Mouse (Mus musculus) gastrocnemius, adult 18-20 months (tissue): ENCODE data around the gene Nav1. TPM values are rescaled to one million over a fixed set of nuclear protein-coding genes. Genes with fewer than 3 reads are reported as not detected.

Experiments
- DNase-seq: peaks from one replicate; pipeline ENCODE4 v3.0.0; 2021; ENCODE audit warnings: low spot score
- total RNA-seq, 2 experiments: library from RNA; stranded (reverse); gene quantifications; 2 replicates each; pipeline ENCODE4 v1.2.3; 2021

Gene Nav1
- total RNA-seq, 2 experiments from 2014 or later = 8.4 to 11.4 TPM

GRCm38 (mm10) chr1:135451419-135451818 lies 155.7 kb downstream of the Nav1 start:
- DNase-seq = no peak

DNA sequence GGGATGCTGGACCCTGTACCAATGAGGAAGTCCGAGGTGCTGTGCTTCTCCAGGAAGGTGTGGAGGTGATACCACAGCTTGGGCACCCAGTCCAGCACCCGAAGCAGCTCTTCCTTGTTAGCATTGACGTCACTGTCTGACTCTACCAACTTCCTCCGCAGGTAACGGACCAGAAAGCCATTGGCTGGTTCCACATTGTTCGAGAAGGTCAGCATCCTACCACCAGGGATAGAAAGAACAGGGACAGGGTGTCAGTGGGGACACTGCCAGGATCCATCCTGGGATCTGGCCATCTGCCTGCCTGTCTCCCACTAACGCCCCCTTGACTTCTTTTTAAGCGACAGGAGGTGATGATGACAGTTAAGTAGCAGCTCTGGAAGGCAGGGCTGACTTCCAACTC lies 157.2 kb downstream of the Nav1 start:
- no peak for DNase-seq

GRCm38 (mm10) chr1:135448940-135449339 lies 158.2 kb downstream of the Nav1 start:
- no peak for DNase-seq

DNA sequence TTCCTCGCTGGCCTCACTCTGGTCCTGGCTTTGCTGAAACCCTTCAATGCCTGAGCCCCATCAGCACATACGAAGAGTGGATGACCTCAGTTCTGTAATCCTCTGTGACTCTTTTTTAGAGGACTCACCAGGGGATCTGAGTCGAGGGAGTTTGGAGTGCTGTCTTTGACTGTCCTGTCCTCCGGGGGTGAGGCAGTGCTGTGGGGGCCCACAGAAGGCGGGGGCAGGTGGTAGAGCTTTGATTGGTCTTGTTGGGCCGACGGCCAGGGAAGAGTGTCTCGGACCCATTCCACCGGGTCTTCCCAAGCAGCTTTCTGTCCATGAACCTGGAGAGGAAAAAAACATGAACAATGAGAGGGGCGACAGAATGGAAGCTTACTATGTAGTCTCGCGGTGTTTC lies 163.6 kb downstream of the Nav1 start:
- no peak for DNase-seq

- no peak for DNase-seq
These were observed 165.2 kb downstream of the Nav1 start for GRCm38 (mm10) chr1:135441861-135442260.

DNA sequence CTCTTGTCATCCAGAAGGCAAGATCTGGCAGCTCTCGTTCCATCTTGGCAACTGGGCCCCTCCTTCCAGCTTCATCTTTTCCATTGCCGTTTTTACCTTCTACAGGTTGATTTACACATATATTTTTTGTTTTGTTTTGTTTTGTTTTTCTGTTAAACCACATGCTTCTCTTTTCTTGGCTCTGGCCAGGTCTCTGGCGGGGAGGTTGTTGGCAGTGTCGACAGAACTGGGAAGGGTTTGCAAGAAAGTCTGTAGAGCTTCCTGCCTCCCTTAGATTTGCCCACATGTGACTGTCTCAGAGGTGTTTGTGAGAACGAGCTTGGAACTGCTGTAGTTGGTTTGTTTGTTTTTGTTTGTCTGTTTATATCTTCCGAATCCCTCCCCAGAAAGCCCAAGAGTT lies 166.1 kb downstream of the Nav1 start:
- no peak for DNase-seq

GRCm38 (mm10) chr1:135438801-135439200 lies 168.3 kb downstream of the Nav1 start:
- no peak for DNase-seq

DNA sequence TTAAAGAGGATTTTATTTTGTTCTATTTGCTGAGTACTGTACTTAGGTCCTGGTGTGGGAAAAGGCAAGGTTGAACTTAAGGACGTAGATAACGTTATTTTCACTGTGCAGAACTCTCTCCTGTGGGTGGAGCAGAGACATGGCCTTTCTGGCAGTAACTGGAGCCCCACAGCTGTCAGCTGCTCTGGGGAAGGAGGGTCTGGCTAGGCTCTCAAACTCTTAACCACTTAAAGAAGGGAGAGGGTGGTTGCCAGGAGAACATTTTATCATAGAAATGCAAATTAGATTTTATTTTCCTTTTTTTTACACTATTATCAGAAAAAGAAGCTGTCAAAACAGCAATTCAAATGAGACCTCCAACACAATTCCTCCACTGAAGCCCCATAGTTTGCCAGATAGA lies 171.3 kb downstream of the Nav1 start:
- peak; percentile 39 for DNase-seq

DNA sequence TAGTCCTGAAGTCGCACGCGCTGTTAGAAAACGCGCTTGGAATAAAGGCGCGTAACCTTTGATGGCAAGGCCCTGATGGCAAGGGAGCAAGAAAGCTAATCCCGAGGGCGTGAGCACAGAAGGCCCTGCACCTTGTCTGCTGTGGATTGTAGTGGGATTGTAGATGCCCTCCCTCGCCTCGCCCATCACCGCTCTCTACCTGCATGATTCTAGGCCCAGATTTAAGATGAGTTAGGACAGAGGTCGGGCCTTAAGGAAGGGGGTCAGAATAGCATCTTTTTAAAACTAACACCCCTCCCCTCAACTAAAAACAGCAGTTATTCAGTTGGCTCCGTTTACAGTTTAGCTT lies 176.5 kb downstream of the Nav1 start:
- DNase-seq = no peak

DNA sequence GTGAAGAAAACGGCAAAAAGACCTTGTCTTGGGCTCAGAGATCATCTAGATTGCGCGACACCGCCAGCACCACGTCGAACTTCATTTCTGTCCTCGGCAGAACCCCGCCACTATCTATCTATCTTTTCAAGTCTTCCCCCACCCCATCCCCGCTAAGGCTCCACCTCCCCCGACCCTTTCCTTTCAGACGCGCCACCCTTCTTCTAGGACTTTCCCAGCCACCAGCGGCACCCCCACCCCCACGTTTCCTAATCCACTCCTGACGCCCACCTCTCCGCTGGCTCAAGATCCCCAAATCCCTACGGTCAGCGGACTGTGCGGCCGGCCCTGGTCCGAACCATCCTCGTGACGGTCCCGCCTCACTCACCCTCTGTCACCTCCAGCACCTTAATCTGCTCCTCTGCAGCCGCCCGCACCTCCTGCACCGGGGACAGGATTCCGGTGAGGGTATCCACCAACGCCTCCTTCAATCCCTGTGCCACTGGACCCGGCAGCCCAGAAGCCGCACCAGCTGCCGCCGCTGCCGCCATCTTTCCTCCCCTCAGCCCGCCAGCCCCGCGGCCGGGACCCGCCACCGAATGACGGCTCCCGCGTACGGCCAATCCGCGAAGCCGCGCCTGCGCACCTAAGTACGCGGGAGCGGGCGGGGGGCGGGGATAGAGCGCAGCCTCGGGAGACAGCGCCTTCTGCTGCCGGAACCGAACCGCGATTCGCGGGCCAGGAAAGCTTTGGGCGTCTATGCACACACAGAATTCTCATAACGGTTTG lies 177.0 kb downstream of the Nav1 start, which contains the start of gene Ipo9:
Gene Ipo9 (minus strand): TSS at position 599 of the 768 bp plus-strand sequence.
- peak; percentile 91 for DNase-seq

GRCm38 (mm10) chr1:135427390-135427789 lies 179.7 kb downstream of the Nav1 start:
- no peak for DNase-seq

- DNase-seq = no peak
These were observed 180.4 kb downstream of the Nav1 start for GRCm38 (mm10) chr1:135426645-135427044.

GRCm38 (mm10) chr1:135422772-135423171 lies 184.3 kb downstream of the Nav1 start:
- DNase-seq = no peak

DNA sequence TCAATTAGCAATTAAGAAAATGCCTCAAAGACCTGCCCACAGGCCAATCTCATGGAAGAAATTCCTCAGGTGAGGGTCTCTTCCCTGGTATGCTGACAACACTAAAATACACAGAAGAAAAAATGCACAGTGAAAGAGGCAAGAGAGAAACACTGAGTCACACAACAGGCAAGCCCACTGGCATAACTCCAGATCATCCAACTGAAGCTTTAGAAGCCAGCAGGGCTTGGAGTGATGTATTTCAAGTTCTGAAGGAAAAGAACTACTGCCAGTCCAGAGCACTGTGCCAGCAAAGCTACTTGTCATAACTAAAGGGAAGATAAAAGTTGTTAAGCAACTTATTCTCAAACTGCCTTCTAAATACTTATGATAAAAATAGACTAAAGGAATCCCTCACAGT lies 193.1 kb downstream of the Nav1 start:
- DNase-seq = peak; percentile 20

- no peak for DNase-seq
These were observed 195.0 kb downstream of the Nav1 start for GRCm38 (mm10) chr1:135412130-135412529.

DNA sequence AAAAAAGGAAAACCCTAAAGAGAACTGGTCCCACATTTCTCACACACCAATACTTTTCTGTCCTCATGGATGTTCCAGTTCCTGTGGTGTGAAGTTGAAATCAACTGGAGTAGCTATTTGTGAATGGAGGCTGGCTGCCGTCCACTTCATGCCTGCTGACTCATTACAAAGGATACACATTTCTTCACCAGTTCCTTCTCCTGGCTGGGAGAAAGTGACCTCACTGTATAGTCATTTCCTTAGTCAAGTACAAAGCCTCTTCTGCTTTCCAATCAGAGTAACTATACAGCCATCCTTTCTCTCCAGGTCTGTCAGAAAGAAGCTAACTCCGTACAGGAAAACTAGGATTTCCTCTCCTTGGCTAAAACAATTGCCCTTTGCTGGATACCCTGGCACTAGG lies 196.1 kb downstream of the Nav1 start:
- peak; percentile 85 for DNase-seq

- no peak for DNase-seq
These were observed 198.1 kb downstream of the Nav1 start for GRCm38 (mm10) chr1:135408973-135409372.

- DNase-seq = no peak
These were observed 201.7 kb downstream of the Nav1 start for GRCm38 (mm10) chr1:135405356-135405755.

DNA sequence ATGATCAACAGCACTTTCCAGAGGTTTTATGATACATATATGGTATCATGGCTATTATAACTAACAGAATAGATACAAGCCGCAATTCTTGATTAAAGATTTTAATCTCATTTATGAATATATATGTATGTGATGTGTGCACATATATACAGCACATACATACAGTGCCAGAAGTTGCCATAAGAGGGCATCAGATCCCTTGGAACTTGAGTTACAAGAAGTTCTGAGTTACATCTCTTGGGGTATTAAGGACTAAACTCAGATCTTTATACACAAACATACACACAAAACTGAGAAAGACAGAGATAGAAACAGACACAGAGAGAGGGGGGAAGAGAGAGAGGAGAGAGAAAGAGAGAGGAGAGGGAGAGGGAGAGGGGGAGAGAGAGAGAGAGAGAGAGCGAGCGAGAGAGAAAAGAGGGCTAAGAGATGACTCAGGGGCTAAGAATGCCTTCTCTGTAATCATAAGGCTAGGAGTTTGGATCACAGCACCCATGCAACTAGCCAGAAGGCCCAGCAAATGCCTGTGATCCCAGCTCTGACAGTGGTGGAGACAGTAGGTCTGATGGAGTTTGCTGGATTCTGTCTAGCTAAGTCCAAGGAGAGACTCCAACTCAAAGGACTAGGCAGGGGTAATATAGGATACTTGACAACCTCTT lies 205.5 kb downstream of the Nav1 start:
- no peak for DNase-seq

DNA sequence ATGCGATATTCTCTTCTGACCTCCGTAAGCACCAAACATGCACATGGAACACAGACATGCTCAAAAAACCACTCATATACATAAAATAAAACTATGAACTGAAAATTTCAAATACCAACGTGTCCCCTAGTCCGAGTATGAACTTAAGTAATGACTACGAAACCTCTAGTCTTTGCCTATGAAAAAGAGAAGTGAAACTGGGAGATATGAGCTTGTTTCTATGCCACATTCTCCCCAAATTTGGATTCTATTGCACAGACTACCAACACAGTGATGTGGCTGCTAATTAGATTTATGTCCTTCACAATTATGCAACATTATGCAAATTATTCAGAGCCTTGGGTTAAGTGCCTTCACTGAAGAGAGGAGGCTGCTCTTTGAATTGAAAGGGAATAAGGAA lies 207.6 kb downstream of the Nav1 start:
- no peak for DNase-seq

GRCm38 (mm10) chr1:135385161-135385560 lies 221.9 kb downstream of the Nav1 start:
- DNase-seq = peak; percentile 35
